Mouse (Mus musculus): Measurements from ENCODE around the gene Coro2b. TPM values are rescaled to one million over a fixed set of nuclear protein-coding genes. Genes with fewer than 3 reads are reported as not detected.

Coro2b gene
- total RNA-seq, 1 experiment: 4.8 TPM

DNA sequence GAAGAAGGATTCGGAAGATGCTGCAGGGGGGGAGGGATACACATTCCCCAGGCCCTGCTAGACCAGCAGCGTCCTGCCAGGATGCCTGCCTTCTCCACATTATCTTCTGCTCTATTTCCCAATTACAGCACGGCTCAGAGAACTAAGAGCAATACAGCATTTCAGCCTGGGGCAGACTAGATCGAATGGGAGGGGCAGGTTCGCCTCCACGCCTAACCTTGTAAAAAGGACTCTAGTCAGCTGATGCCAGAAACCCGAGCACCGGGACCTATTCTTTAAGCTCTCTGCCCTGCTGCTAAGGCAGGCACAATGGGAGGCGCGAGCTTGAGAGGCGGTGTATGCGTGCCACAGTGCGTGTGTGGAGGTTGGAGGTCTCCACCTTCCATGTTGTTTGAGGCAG lies 67.7 kb downstream of the Coro2b start:
- peak; percentile 54 for DNase-seq (ENCODE audit: low read depth, low spot score)

DNA sequence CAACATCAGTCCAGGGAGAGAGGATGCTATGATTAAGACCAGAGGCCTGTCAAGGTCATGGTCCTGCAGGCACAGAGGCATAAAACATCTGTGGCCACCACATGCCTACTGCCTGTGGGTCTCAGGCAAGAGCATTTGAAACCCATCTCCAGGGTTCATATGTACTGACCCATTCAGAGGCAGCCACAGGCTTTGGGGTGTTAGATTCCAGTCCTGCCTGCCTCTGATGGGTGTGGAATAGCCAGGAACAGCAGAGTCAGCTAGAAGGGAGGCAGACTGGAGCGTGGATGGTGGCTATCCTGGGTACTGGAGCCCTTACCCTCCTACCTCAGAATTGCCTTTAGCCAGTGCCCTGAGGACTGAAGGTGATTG lies 69.4 kb downstream of the Coro2b start:
- no peak overlapping the region for H3K4me3 ChIP-seq (ENCODE audit: insufficient read depth in 1 of 2, low read depth in 1 of 2, low read length in 2 of 2, poor library complexity in 1 of 2, severe bottlenecking in 1 of 2)
- peaks cover 4 to 22% of the 10 kb centered on the region in 2 experiments; a peak in 3 of 4 replicates for H3K4me1 ChIP-seq (ENCODE audit: control insufficient read depth in 2 of 2, insufficient read depth in 2 of 2, low read length in 2 of 2, poor library complexity in 1 of 2)
- no peak for TF ChIP-seq ZNF384 (IDR thresholded peaks at IDR 0.05; ENCODE audit: low read depth, low read length)
- TF ChIP-seq ZC3H11A (IDR thresholded peaks at IDR 0.05; ENCODE audit: borderline replicate concordance, low read depth, low read length): no peak
- no peak for TF ChIP-seq MAFK (IDR thresholded peaks at IDR 0.05; ENCODE audit: insufficient read depth, low read depth, low read length)
- no peak for TF ChIP-seq CHD2 (IDR thresholded peaks at IDR 0.05; ENCODE audit: low read depth, low read length)
- no peak for DNase-seq (ENCODE audit: low read depth, low spot score)
- H3K27ac ChIP-seq (ENCODE audit: insufficient read depth, low read depth, low read length, poor library complexity, severe bottlenecking): 0 out of 2 replicates have a peak overlapping the region, but pooled peaks have one; percentile 15
- no peaks in the 10 kb centered on the region for H3K36me3 ChIP-seq (ENCODE audit: control insufficient read depth, insufficient read depth, low read length, poor library complexity, severe bottlenecking)
- H3K9ac ChIP-seq (ENCODE audit: insufficient read depth, low read depth, low read length, poor library complexity, severe bottlenecking): no peak overlapping the region
- in situ Hi-C loops (cut with MboI; ENCODE audit: low sequenced_read_pairs in 2 of 2, unreplicated experiment in 2 of 2): no loop called here
- no peaks in the 10 kb centered on the region for H3K9me3 ChIP-seq (ENCODE audit: control insufficient read depth, insufficient read depth, low read depth, low read length)

More for the DNA sequence above, 67.7 kb downstream of the Coro2b start:
- TF ChIP-seq CHD2 (IDR thresholded peaks at IDR 0.05; ENCODE audit: low read depth, low read length): no peak
- no peak for TF ChIP-seq MAFK (IDR thresholded peaks at IDR 0.05; ENCODE audit: insufficient read depth, low read depth, low read length)
- TF ChIP-seq ZC3H11A (IDR thresholded peaks at IDR 0.05; ENCODE audit: borderline replicate concordance, low read depth, low read length): no peak
- no peak for TF ChIP-seq ZNF384 (IDR thresholded peaks at IDR 0.05; ENCODE audit: low read depth, low read length)
- TF ChIP-seq HCFC1 (IDR thresholded peaks at IDR 0.05; ENCODE audit: borderline replicate concordance, insufficient read depth, low read length): no peak
- Histone ChIP-seq H3K27ac (ENCODE audit: insufficient read depth, low read depth, low read length, poor library complexity, severe bottlenecking) (no peak overlapping the region; the same call in 1 of the 2 replicates), H3K9me3 (ENCODE audit: control insufficient read depth, insufficient read depth, low read depth, low read length) (no peaks in the 10 kb centered on the region), H3K9ac (ENCODE audit: insufficient read depth, low read depth, low read length, poor library complexity, severe bottlenecking) (no peak overlapping the region), H3K4me3 (ENCODE audit: insufficient read depth in 1 of 2, low read depth in 1 of 2, low read length in 2 of 2, poor library complexity in 1 of 2, severe bottlenecking in 1 of 2) (no peak overlapping the region), H3K36me3 (ENCODE audit: control insufficient read depth, insufficient read depth, low read length, poor library complexity, severe bottlenecking) (no peaks in the 10 kb centered on the region), H3K4me1 (ENCODE audit: control insufficient read depth in 2 of 2, insufficient read depth in 2 of 2, low read length in 2 of 2, poor library complexity in 1 of 2) (peaks cover 4 to 22% of the 10 kb centered on the region in 2 experiments; a peak in 3 of 4 replicates)
- in situ Hi-C loops (cut with MboI; ENCODE audit: low sequenced_read_pairs in 2 of 2, unreplicated experiment in 2 of 2): no loop called here

DNA sequence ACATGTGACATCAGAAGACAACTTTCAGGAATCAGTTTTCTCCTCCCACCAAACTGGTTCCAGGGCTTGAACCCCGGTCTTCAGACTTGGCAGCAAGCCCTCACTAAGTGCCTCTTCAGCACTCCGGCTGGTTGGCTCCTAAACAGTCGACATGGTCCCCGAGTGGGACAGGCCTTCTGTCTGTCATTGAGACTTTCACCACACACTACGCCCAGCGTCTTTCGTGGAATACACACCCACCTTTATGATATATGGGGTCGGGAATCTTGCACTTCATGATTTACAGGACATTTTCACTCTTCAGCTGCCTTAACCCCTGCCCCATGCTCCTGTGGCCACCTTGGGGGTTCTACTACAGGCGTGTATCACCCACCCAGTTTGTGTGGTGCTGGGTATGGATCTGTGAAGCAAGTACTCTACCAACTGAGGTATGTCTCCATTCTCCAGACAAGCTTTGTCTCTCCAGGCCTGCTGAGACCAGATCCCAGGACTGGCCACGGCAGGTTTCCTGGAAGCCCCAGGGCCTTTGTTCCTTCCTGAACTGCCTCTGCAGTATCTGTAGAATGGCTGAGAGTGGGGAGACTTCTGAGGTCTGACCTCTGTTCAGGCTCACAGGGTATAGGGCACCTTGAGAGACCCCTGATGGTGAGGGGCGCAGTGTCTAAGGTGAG lies 70.0 kb downstream of the Coro2b start:
- in situ Hi-C loops (cut with MboI; ENCODE audit: low sequenced_read_pairs in 2 of 2, unreplicated experiment in 2 of 2): no loop called here
- Histone ChIP-seq H3K4me3 (ENCODE audit: insufficient read depth in 1 of 2, low read depth in 1 of 2, low read length in 2 of 2, poor library complexity in 1 of 2, severe bottlenecking in 1 of 2) (no peak overlapping the region), H3K27ac (ENCODE audit: insufficient read depth, low read depth, low read length, poor library complexity, severe bottlenecking) (no peak overlapping the region), H3K9me3 (ENCODE audit: control insufficient read depth, insufficient read depth, low read depth, low read length) (no peaks in the 10 kb centered on the region), H3K9ac (ENCODE audit: insufficient read depth, low read depth, low read length, poor library complexity, severe bottlenecking) (no peak overlapping the region), H3K36me3 (ENCODE audit: control insufficient read depth, insufficient read depth, low read length, poor library complexity, severe bottlenecking) (no peaks in the 10 kb centered on the region), H3K4me1 (ENCODE audit: control insufficient read depth in 2 of 2, insufficient read depth in 2 of 2, low read length in 2 of 2, poor library complexity in 1 of 2) (peaks cover 4 to 22% of the 10 kb centered on the region in 2 experiments; a peak in 3 of 4 replicates)
- no peak for DNase-seq (ENCODE audit: low read depth, low spot score)
- TF ChIP-seq ZNF384 (IDR thresholded peaks at IDR 0.05; ENCODE audit: low read depth, low read length): no peak
- TF ChIP-seq MAFK (IDR thresholded peaks at IDR 0.05; ENCODE audit: insufficient read depth, low read depth, low read length): no peak
- no peak for TF ChIP-seq HCFC1 (IDR thresholded peaks at IDR 0.05; ENCODE audit: borderline replicate concordance, insufficient read depth, low read length)
- no peak for TF ChIP-seq ZC3H11A (IDR thresholded peaks at IDR 0.05; ENCODE audit: borderline replicate concordance, low read depth, low read length)
- no peak for TF ChIP-seq CHD2 (IDR thresholded peaks at IDR 0.05; ENCODE audit: low read depth, low read length)

DNA sequence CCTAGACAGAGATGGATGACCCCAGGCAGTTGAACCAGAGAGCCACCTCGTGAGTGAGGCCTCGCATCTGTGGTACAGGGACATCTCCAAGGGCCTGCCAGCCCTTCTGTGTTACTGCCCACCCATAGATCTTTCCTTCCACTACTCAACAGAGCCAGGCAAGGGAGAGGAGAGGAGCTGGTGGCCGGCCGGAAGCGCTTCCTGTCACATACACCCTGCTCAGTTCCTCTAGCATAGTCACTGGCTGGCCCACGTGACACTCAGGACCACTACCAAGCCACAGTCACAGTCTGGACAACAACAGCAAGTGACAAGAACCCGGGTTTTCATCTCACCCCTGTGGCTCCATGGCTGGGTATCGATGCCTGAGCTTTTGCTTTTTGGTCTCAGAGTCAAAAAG lies 70.8 kb downstream of the Coro2b start:
- Histone ChIP-seq H3K4me3 (ENCODE audit: insufficient read depth in 1 of 2, low read depth in 1 of 2, low read length in 2 of 2, poor library complexity in 1 of 2, severe bottlenecking in 1 of 2) (no peak overlapping the region), H3K9me3 (ENCODE audit: control insufficient read depth, insufficient read depth, low read depth, low read length) (no peaks in the 10 kb centered on the region), H3K27ac (ENCODE audit: insufficient read depth, low read depth, low read length, poor library complexity, severe bottlenecking) (no peak overlapping the region), H3K36me3 (ENCODE audit: control insufficient read depth, insufficient read depth, low read length, poor library complexity, severe bottlenecking) (no peaks in the 10 kb centered on the region), H3K9ac (ENCODE audit: insufficient read depth, low read depth, low read length, poor library complexity, severe bottlenecking) (no peak overlapping the region), H3K4me1 (ENCODE audit: control insufficient read depth in 2 of 2, insufficient read depth in 2 of 2, low read length in 2 of 2, poor library complexity in 1 of 2) (peaks cover 2 to 23% of the 10 kb centered on the region in 2 experiments; a peak in 2 of 4 replicates)
- no peak for DNase-seq (ENCODE audit: low read depth, low spot score)
- TF ChIP-seq ZC3H11A (IDR thresholded peaks at IDR 0.05; ENCODE audit: borderline replicate concordance, low read depth, low read length): no peak
- no peak for TF ChIP-seq MAFK (IDR thresholded peaks at IDR 0.05; ENCODE audit: insufficient read depth, low read depth, low read length)
- no peak for TF ChIP-seq HCFC1 (IDR thresholded peaks at IDR 0.05; ENCODE audit: borderline replicate concordance, insufficient read depth, low read length)
- no peak for TF ChIP-seq CHD2 (IDR thresholded peaks at IDR 0.05; ENCODE audit: low read depth, low read length)
- TF ChIP-seq ZNF384 (IDR thresholded peaks at IDR 0.05; ENCODE audit: low read depth, low read length): no peak
- in situ Hi-C loops (cut with MboI; ENCODE audit: low sequenced_read_pairs in 2 of 2, unreplicated experiment in 2 of 2): no loop called here

Measured in ES-E14 (cell line).